Mouse (Mus musculus) cerebellum, adult 2 months (tissue): ENCODE measurements at regions not wholly inside any gene's neighbourhood (a gene's known extent, or its start where the extent isn't known, plus 50 kb on each side); places are given as distances from the start of the nearest gene placed in this dataset.

Experiments used
- CTCF ChIP-seq: fragments of 200-500 bp; IDR thresholded peaks from 2 replicates; pipeline ENCODE4 v1.5.1; 2011; ENCODE audit warnings: low read depth, mild to moderate bottlenecking, control low read depth, low read length, moderate library complexity, borderline replicate concordance; ENCODE audit not compliant: insufficient read depth
- POLR2A ChIP-seq: fragments of 200-500 bp; IDR thresholded peaks from 2 replicates; pipeline ENCODE4 v1.6.1; 2011; ENCODE audit warnings: low read length, control low read depth, borderline replicate concordance; ENCODE audit not compliant: insufficient read depth

DNA sequence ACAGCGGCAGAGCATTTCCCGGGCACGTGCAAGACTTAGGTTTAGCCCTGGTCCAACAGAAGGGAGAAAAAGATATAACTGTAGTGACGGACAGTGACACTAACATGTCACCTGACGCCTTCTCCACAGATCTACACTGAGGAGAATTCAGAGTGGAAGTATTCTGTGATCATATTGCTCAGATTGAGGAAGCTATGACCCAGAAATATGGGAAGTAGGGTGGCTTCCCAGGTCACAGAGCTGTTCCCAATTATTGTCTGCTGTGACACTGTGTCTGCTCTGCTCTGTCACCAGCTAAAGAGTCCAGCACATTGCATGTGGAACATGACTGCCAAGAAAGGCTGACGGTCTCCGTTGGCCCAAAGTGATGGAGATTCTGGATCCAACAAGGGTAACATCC is 167.0 kb downstream of the Tomm20 start:
- TF ChIP-seq CTCF (no peak), POLR2A (no peak)
